Mouse (Mus musculus): ENCODE measurements at regions not wholly inside any gene's neighbourhood (a gene's known extent, or its start where the extent isn't known, plus 50 kb on each side); places are given as distances from the start of the nearest gene placed in this dataset.

GRCm38 (mm10) chr4:140412312-140412930, 165.8 kb upstream of the Igsf21 start:
- no peak overlapping the region for H3K27ac ChIP-seq (ENCODE audit: low read depth, low read length)
- H3K9me3 ChIP-seq (ENCODE audit: low read length): no peaks in the 10 kb centered on the region
- 39% methylated on average over 17 of the region's 17 CpGs for WGBS
- no peaks in the 10 kb centered on the region for H3K27me3 ChIP-seq (ENCODE audit: insufficient read depth, low read length)
- ATAC-seq (peak; percentile 74), DNase-seq (peak; percentile 74)
- H3K9ac ChIP-seq: no peak overlapping the region
- peak; percentile 29; the same call in 1 of the 2 replicates for TF ChIP-seq CTCF (IDR thresholded peaks at IDR 0.05; ENCODE audit: low read depth)
- H3K4me2 ChIP-seq (ENCODE audit: low read depth): no peak overlapping the region
- H3K4me1 ChIP-seq (ENCODE audit: insufficient read depth): no peaks in the 10 kb centered on the region
- H3K36me3 ChIP-seq (ENCODE audit: insufficient read depth): no peaks in the 10 kb centered on the region
- no peak overlapping the region for H3K4me3 ChIP-seq (ENCODE audit: low read depth, low read length)

GRCm38 (mm10) chr4:140408446-140408845, 161.9 kb upstream of the Igsf21 start:
- Histone ChIP-seq H3K36me3 (ENCODE audit: insufficient read depth) (no peaks in the 10 kb centered on the region), H3K4me2 (ENCODE audit: low read depth) (no peak overlapping the region), H3K4me1 (ENCODE audit: insufficient read depth) (no peaks in the 10 kb centered on the region), H3K9me3 (ENCODE audit: low read length) (no peaks in the 10 kb centered on the region), H3K4me3 (ENCODE audit: low read depth, low read length) (no peak overlapping the region), H3K9ac (no peak overlapping the region), H3K27ac (ENCODE audit: low read depth, low read length) (no peak overlapping the region), H3K27me3 (ENCODE audit: insufficient read depth, low read length) (no peaks in the 10 kb centered on the region)
- 92% methylated on average over 5 of the region's 5 CpGs for WGBS
- TF ChIP-seq CTCF (IDR thresholded peaks at IDR 0.05; ENCODE audit: low read depth): no peak
- no peak for DNase-seq
- no peak for ATAC-seq

GRCm38 (mm10) chr4:140406913-140407312, 160.3 kb upstream of the Igsf21 start:
- Histone ChIP-seq H3K36me3 (ENCODE audit: insufficient read depth) (no peaks in the 10 kb centered on the region), H3K27me3 (ENCODE audit: insufficient read depth, low read length) (no peaks in the 10 kb centered on the region), H3K27ac (ENCODE audit: low read depth, low read length) (no peak overlapping the region), H3K4me1 (ENCODE audit: insufficient read depth) (no peaks in the 10 kb centered on the region), H3K4me3 (ENCODE audit: low read depth, low read length) (no peak overlapping the region), H3K9ac (no peak overlapping the region), H3K9me3 (ENCODE audit: low read length) (no peaks in the 10 kb centered on the region), H3K4me2 (ENCODE audit: low read depth) (no peak overlapping the region)
- no peak for DNase-seq
- no peak for TF ChIP-seq CTCF (IDR thresholded peaks at IDR 0.05; ENCODE audit: low read depth)
- 87% methylated on average over 4 of the region's 4 CpGs for WGBS
- no peak for ATAC-seq

GRCm38 (mm10) chr4:140405993-140406881, 159.7 kb upstream of the Igsf21 start:
- DNase-seq (peak; percentile 60), ATAC-seq (peak; percentile 88)
- Histone ChIP-seq H3K27me3 (ENCODE audit: insufficient read depth, low read length) (no peaks in the 10 kb centered on the region), H3K9me3 (ENCODE audit: low read length) (no peaks in the 10 kb centered on the region), H3K36me3 (ENCODE audit: insufficient read depth) (no peaks in the 10 kb centered on the region), H3K4me1 (ENCODE audit: insufficient read depth) (no peaks in the 10 kb centered on the region), H3K9ac (no peak overlapping the region), H3K4me3 (ENCODE audit: low read depth, low read length) (no peak overlapping the region), H3K4me2 (ENCODE audit: low read depth) (no peak overlapping the region), H3K27ac (ENCODE audit: low read depth, low read length) (no peak overlapping the region)
- TF ChIP-seq CTCF (IDR thresholded peaks at IDR 0.05; ENCODE audit: low read depth): peak; percentile 71
- 23% methylated on average over 7 of the region's 7 CpGs for WGBS

GRCm38 (mm10) chr4:140405427-140405826, 158.8 kb upstream of the Igsf21 start:
- DNase-seq (no peak), ATAC-seq (no peak)
- Histone ChIP-seq H3K27me3 (ENCODE audit: insufficient read depth, low read length) (no peaks in the 10 kb centered on the region), H3K36me3 (ENCODE audit: insufficient read depth) (no peaks in the 10 kb centered on the region), H3K27ac (ENCODE audit: low read depth, low read length) (no peak overlapping the region), H3K4me2 (ENCODE audit: low read depth) (no peak overlapping the region), H3K9me3 (ENCODE audit: low read length) (no peaks in the 10 kb centered on the region), H3K9ac (no peak overlapping the region), H3K4me3 (ENCODE audit: low read depth, low read length) (no peak overlapping the region), H3K4me1 (ENCODE audit: insufficient read depth) (no peaks in the 10 kb centered on the region)
- no peak for TF ChIP-seq CTCF (IDR thresholded peaks at IDR 0.05; ENCODE audit: low read depth)
- 76% methylated on average over 9 of the region's 9 CpGs for WGBS

- H3K4me1 ChIP-seq (ENCODE audit: insufficient read depth): no peaks in the 10 kb centered on the region
- 44% methylated on average over 8 of the region's 8 CpGs for WGBS
- no peaks in the 10 kb centered on the region for H3K27me3 ChIP-seq (ENCODE audit: insufficient read depth, low read length)
- H3K36me3 ChIP-seq (ENCODE audit: insufficient read depth): no peaks in the 10 kb centered on the region
- H3K27ac ChIP-seq (ENCODE audit: low read depth, low read length): no peak overlapping the region
- no peak overlapping the region for H3K4me2 ChIP-seq (ENCODE audit: low read depth)
- TF ChIP-seq CTCF (IDR thresholded peaks at IDR 0.05; ENCODE audit: low read depth): no peak
- no peak overlapping the region for H3K4me3 ChIP-seq (ENCODE audit: low read depth, low read length)
- H3K9ac ChIP-seq: no peak overlapping the region
- H3K9me3 ChIP-seq (ENCODE audit: low read length): no peaks in the 10 kb centered on the region
- no peak for ATAC-seq
- peak; percentile 27 for DNase-seq
Observed at GRCm38 (mm10) chr4:140403128-140403527, 156.5 kb upstream of the Igsf21 start.

- no peaks in the 10 kb centered on the region for H3K36me3 ChIP-seq (ENCODE audit: insufficient read depth)
- WGBS: 23% methylated on average over 7 of the region's 7 CpGs
- H3K9ac ChIP-seq: no peak overlapping the region
- no peak overlapping the region for H3K27ac ChIP-seq (ENCODE audit: low read depth, low read length)
- H3K9me3 ChIP-seq (ENCODE audit: low read length): no peaks in the 10 kb centered on the region
- ATAC-seq: no peak
- no peak overlapping the region for H3K4me2 ChIP-seq (ENCODE audit: low read depth)
- no peak for DNase-seq
- H3K4me1 ChIP-seq (ENCODE audit: insufficient read depth): no peaks in the 10 kb centered on the region
- no peak for TF ChIP-seq CTCF (IDR thresholded peaks at IDR 0.05; ENCODE audit: low read depth)
- no peak overlapping the region for H3K4me3 ChIP-seq (ENCODE audit: low read depth, low read length)
- no peaks in the 10 kb centered on the region for H3K27me3 ChIP-seq (ENCODE audit: insufficient read depth, low read length)
Observed at GRCm38 (mm10) chr4:140402319-140402718, 155.7 kb upstream of the Igsf21 start.

Measured in forebrain, postnatal 0 days (tissue).